Mouse (Mus musculus) G1E (cell line): ENCODE measurements around the gene Il34.

Experiments
- CTCF ChIP-seq: IDR thresholded peaks from 2 replicates; pipeline ENCODE4 v1.5.1; 2012; ENCODE audit warnings: low read depth, low read length, inconsistent platforms, mixed read lengths
- GATA1 ChIP-seq: IDR thresholded peaks from 2 replicates; pipeline ENCODE4 v1.6.1; 2012; ENCODE audit warnings: borderline replicate concordance, low read length, inconsistent platforms, mixed read lengths
- GATA2 ChIP-seq: IDR thresholded peaks from 2 replicates; pipeline ENCODE4 v1.6.1; 2012; ENCODE audit warnings: low read depth, low read length, inconsistent platforms, borderline replicate concordance
- POLR2AphosphoS5 ChIP-seq: IDR thresholded peaks from 2 replicates; pipeline ENCODE4 v1.6.1; 2012; ENCODE audit warnings: low read depth, low read length, inconsistent platforms; ENCODE audit not compliant: insufficient replicate concordance
- TAL1 ChIP-seq: conservative IDR thresholded peaks from 2 replicates; pipeline ENCODE4 v1.6.1; 2012; ENCODE audit warnings: low read depth, low read length, inconsistent platforms, mixed read lengths

- no peak for TF ChIP-seq CTCF
- TF ChIP-seq TAL1: no peak
- TF ChIP-seq GATA2: no peak
- no peak for TF ChIP-seq GATA1
- no peak for TF ChIP-seq POLR2AphosphoS5
These were observed 7.5 kb upstream of the Il34 start for GRCm38 (mm10) chr8:110813081-110813812.
